Mouse (Mus musculus) T-helper 1 cell (primary cell): Measurements from ENCODE around the gene Phlpp1.
"Not testable (repeated sequence)": the region's sequence is repeated elsewhere in the genome, so short reads cannot be mapped to it uniquely, and the experiment has no call there.

Experiments used
- in situ Hi-C: fragments of 300-600 bp; cut with MboI, MseI; formaldehyde crosslinking; loops from one replicate; pipeline ENCODE4 v1.15.1; 2025; ENCODE audit warnings: high pct_unique_total_duplicates

Phlpp1 gene

GRCm38 (mm10) chr1:106243371-106243770, 71.8 kb downstream of the Phlpp1 start:
- in situ Hi-C loops: no loop called here

DNA sequence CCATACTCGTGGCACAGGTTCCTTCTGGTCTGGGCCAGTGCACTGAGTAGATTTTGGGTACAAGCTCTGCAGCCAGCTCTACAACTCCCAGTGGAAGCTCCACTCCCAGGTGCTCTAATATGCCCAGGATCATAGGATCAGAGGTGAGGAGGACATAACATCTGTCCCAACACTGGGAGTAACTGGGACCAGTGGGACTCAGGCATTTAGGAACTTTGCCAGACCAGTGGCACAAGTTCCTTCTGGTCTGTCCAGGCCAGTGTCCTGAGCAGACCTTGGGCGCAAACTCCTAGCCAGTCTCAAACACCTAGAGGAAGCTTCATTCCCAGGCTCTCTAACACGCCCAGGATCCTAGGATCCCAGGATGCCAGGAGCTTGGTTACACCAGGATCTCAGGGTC, 72.7 kb downstream of the Phlpp1 start:
- in situ Hi-C loops: no loop called here

DNA sequence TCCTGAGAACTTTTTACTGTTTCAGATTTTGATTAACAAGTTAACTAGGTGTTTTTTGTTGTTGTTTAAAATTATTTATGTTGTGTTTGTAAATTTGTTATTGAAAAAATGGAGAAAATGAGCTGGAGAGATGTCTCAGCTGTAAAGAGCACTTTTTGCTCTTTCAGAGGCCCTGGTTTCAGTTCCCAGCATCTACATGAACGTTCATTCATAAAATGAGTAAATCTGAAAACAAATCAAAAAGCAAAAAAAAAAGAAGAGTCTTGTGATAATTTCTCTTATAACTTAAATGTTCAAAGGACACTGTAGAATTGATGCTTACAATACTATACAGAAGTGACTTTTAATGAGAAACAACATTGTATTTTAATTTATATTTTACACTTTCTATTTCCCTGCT, 82.5 kb downstream of the Phlpp1 start:
- in situ Hi-C loops: loop anchor here (5.0 to 10.0 kb wide), 2 partner anchors 42 to 879 kb away; no protein-coding TSS in a partner anchor

DNA sequence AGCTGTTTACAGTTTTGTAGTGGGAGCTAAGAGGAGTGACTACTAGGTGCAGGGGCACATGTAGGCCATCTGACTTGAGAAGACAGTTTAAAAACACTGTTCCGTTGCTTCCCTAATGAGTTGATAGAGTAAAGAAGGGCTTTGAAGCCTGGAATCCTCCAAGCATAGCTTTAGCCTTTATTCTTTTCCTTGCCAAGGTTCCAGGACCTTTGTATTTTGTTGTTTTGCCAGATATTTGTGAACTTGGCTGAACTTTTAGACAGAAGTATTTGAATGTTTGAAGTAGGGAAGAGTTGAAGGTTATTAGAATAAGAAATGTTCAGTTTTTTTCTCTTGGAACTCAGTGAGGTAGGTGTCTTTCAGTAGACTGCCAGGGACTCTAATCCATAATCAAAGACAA, 85.6 kb downstream of the Phlpp1 start:
- in situ Hi-C loops: loop anchor here (10.0 kb wide), 1 partner anchor 882 kb away; no protein-coding TSS in a partner anchor

DNA sequence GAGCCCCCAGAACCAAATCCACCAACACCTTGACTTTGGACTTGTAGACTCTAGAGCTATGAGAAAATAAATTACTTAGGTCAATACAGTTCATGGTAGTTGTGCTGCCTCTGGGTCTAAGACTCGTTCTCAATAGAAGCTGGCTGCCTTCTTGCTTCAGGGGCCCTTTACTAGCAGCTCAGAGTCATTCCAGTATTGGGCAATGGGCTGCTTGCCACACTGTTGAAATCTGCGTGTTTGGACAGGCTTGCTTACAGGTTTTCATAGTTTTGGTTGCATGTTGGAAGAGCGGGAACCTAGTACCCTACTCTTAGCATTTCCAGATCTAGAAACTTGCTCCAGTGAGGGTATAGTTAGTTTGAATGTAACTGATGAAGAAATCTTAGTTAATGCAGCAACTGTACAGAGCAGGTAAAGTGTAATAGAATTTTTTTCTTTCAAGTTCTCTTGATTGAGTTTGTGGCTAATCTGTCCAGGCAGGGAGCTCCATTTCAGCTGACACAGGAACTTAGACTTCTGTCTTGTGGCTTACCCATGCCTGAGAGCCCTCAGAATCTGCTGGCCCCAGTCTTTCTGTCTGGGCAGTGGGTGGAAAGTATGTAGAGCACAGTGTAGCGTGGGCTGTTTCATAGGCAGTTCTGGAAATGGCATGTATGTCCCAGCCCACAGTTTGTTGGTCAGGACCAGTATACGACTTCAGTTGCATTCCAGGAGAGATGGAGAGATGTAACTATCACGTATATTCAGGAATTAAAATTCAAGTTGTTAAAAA, 96.7 kb downstream of the Phlpp1 start:
- in situ Hi-C loops: no loop called here

DNA sequence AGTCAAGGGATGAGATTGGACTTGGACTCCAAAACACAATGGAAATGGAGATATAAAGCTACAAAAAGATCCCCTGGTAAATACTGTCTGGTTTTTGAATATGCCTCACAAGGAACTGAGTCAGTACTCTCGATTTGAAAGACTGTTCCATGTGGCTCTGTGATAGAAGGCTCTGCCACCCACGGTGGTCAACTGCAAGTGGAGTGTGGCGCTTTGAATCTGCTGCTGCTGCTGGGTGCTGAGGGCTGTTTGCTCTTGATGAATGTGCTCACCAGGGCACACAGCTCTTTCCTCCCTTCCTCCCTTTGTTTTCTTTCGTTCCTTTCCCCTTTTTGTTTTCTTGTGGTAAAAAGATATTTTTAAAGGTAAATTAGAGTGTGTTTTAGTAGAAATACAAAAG, 97.8 kb downstream of the Phlpp1 start:
- in situ Hi-C loops: no loop called here

DNA sequence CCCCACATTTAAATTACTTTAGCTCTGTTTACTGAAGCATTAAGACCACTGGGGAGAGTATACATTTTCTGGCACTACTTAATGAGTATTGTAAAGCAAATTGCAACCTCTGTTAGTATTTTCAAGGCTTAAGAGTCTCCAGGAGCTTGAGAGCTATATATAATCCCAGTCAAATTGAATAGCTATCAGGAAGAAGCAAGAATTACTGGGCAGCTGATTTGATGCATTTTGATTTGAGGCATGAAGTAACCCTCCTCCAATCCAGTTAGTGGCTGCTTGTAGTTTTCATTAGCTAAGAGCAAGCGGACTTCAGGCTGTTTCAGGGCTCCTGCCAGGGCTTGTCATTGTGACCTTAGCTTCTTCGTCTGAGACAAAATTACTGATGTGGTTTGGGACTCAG, 101.4 kb downstream of the Phlpp1 start:
- in situ Hi-C loops: no loop called here

- in situ Hi-C loops: no loop called here
These were observed 102.2 kb downstream of the Phlpp1 start for GRCm38 (mm10) chr1:106273801-106274200.

DNA sequence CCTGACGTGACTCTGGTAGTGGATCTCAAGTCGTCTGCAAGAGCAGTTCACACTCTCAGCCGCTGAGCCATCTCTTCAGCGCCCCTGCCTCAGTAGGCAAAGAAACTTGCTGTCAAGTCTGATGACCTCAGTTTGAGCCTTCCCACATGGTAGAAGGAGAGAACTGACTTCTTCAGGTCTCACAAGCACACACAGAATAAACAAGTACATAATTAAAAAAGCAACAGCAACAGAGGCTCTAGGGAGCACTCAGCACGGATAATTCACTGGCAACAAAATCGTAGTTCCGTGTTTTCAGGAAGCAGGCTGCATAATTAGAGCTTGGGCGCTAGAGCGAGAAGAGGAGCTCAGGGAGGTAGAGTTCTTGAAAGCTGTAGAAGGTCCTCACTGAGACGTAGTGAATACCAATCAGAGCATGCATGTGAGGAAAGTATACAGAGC, 103.0 kb downstream of the Phlpp1 start:
- in situ Hi-C loops: no loop called here

DNA sequence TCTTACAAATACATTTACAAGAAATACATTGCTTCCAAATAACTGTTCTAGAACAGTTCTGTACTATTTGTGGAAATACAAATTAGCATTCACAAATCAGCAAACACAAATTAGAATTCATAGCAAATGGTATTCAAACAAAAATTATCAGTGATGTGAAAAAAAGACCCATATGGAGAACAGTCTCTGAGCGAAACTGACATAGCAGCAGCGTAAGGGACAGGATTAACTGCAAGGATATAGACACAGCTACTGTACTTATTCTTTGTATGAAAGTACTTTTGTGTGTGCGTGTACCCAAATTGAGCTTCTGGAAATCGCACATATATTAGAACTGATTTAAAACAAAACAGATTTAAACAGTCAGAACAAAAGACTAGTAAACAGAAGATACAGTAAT, 103.6 kb downstream of the Phlpp1 start:
- in situ Hi-C loops: no loop called here

DNA sequence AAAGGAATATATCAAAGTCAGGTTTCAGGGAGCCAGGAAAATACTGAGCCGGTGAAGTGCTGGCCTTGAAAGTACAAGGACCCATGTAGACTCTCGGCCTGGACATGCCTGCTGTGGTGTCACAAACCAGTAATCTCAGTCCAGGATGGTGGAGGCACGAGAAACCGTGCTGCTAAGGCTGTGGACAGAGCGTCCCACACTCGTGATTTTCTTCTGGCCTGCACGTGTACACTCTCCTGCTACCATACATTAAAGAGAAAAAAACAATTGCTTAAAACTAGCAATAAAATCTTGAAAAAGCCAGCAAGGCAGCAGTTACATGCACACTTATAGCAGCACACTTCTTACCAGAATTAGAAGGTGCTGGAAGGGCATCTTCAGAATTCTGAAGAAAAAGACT, 104.2 kb downstream of the Phlpp1 start:
- in situ Hi-C loops: no loop called here

DNA sequence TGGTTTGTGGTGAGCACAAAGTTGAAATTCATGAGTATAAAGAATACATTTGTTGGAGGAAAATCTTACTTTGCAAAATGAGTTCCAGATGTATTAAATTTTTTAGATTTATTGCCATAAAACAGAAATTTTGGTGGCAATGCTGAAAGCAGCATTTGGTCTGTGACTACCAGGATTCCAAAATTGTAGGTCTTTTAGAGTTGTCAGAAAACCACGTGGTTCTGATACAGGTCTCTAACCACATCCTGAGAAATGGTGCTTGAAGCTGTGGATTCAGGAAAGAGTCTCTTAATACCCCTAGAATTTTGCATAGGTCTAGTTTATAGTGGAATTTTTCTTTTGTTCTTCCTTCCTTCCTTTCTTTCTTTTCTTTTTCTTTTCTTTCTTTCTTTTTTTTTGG, 105.3 kb downstream of the Phlpp1 start:
- in situ Hi-C loops: no loop called here

GRCm38 (mm10) chr1:106277286-106277685, 105.7 kb downstream of the Phlpp1 start:
- in situ Hi-C loops: no loop called here

- in situ Hi-C loops: no loop called here
These were observed 107.1 kb downstream of the Phlpp1 start for GRCm38 (mm10) chr1:106278552-106279060.

DNA sequence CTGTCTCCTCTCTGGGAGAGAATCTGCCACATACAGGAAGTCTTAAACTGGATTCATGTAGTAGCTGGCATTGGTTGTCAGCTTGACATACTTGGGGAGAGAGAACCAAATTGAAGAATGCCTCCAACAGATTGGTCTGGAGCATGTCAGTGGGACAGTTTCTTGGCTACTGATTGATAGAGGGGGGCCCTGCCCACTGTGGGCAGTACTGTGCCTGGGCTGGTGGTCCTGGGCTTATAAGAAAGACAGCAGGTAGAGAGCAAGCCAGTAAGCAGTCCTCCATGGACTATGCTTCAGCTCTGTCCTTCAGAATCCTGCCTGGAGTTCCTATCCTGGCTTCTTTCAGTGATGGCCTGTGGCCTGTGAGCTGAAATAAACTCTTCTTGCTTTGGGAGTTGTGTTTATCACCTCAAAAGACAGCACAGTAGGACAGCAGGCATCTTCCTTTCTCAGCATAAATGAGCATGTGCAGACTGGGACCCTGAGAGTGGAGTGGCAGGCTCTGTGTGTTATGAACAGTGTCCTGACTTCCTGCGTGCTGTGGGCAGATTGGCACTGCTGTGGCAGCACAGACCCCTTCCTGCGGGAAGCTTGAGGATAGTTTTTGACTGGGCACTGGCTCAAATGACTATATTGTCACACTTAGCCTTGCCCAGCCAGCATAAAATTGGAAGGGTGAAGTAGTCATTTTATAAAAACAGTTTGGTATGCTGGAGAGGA, 108.0 kb downstream of the Phlpp1 start:
- in situ Hi-C loops: no loop called here

- in situ Hi-C loops: no loop called here
These were observed 108.8 kb downstream of the Phlpp1 start for GRCm38 (mm10) chr1:106280171-106280913.

GRCm38 (mm10) chr1:106286815-106287214, 115.3 kb downstream of the Phlpp1 start:
- in situ Hi-C loops: no loop called here

DNA sequence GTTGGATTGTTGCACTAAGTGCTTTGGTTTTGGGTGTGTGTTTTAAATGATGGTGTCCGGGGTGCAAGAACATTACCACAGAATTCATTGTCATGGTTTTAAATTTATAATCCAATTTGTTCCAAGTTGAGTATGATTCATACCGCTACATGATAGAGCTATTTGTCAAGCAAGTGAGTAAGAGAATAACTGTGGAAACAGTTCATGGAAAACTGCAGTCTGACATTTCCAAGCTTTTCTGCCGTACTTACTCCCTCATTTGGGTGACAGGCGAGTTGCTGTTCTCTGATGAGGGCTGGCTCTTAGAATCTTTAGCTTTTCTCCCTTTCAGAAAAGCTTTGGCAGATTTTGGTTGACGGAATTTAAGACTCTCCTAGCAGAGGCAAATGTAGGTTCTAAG, 117.5 kb downstream of the Phlpp1 start:
- in situ Hi-C loops: no loop called here

DNA sequence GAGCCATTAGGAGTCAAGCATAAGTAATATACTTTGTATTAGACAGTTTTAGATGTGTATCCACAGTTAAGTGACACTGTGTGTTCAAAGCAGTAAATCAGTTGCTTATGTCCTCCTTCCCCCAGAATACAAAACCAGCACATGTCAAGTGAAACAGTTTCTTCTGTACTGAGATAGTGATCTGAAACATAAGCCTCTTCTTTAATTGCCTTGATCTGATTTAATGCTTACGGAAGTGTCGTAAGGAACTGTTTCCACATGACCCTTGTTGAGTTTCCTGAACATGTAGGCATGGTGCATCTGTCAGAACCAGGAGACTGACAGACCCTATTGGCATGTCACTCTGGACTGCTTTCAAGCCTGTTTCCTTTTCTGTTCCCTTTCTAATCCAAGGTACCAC, 118.0 kb downstream of the Phlpp1 start:
- in situ Hi-C loops: no loop called here

DNA sequence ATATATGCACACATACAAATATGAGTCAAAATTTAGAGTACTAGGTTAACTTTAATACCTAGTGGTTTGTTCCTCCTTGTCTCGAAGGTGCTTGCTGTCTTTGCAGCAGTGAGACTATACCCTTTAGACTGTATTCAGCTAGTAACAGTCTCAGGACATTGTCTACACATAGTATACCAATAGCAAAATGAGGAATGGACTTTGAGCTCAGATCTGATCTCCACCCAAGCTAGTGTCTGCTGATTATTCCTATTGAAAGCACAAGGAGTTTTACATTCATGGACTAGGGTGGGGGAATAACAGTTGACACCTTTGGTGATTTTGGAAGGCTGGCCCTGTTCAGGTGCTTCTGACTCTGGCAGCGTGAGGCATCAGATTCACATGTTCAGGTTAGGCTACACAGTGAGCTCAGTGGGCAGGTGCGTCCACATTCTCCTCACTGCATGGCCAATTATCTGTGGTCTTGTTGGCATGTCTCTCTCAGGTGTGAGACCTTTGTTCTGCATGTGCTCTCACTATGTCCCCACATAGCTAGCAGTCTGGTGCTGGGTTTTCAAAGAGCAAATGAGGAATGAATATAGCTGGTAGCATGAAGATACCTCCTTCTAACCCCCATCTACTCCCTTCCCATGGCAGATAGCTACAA, 138.0 kb downstream of the Phlpp1 start:
- in situ Hi-C loops: no loop called here

GRCm38 (mm10) chr1:106310285-106310684, 138.7 kb downstream of the Phlpp1 start:
- in situ Hi-C loops: no loop called here

DNA sequence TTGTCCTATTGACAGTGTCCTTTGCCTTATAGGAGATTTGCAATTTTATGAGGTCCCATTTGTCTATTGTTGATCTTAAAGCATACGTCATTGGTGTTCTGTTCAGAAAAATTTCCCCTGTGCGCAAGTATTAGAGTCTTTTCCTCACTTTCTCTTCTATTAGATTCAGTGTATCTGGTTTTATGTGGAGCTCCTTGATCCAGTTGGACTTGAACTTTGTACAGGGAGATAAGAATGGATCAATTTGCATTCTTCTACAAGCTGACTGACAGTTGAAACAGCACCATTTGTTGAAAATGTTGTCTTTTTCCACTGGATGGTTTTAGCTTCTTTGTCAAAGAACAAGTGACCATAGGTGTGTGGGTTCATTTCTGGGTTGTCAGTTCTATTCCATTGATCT, 140.3 kb downstream of the Phlpp1 start:
- in situ Hi-C loops: not testable (repeated sequence)
